Mouse (Mus musculus) frontal cortex, postnatal 14 days (tissue): ENCODE measurements around the gene 6030408B16Rik.

ENCODE experiments used
- DNase-seq, 2 experiments: peaks; one replicate each; pipeline ENCODE4 v3.0.0; 2022; ENCODE audit warnings: low spot score in 2 of 2

The 6030408B16Rik gene

GRCm38 (mm10) chr15:101267053-101268032, 25.7 kb upstream of the 6030408B16Rik start:
- DNase-seq = no peak

DNA sequence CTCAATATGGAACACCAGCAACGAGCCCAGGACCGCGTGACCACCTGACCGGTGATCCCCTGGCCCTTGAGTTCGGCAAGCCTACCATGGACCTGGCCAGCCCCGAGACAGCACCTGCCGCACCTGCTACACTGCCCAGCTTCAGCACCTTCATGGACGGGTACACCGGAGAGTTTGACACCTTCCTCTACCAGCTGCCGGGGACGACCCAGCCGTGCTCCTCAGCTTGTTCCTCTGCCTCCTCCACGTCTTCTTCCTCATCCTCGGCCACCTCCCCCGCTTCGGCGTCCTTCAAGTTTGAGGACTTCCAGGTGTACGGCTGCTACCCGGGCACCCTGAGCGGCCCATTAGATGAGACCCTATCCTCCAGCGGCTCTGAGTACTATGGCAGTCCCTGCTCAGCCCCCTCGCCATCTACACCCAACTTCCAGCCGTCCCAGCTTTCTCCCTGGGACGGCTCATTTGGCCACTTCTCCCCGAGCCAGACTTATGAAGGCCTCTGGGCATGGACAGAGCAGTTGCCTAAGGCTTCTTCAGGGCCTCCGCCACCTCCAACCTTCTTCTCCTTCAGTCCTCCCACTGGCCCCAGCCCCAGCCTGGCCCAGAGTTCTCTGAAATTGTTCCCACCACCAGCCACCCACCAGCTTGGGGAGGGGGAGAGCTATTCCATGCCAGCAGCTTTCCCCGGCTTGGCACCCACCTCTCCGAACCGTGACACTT, 22.8 kb upstream of the 6030408B16Rik start:
- DNase-seq = no peak

- no peak for DNase-seq
These were observed 21.9 kb upstream of the 6030408B16Rik start for GRCm38 (mm10) chr15:101271107-101271506.

DNA sequence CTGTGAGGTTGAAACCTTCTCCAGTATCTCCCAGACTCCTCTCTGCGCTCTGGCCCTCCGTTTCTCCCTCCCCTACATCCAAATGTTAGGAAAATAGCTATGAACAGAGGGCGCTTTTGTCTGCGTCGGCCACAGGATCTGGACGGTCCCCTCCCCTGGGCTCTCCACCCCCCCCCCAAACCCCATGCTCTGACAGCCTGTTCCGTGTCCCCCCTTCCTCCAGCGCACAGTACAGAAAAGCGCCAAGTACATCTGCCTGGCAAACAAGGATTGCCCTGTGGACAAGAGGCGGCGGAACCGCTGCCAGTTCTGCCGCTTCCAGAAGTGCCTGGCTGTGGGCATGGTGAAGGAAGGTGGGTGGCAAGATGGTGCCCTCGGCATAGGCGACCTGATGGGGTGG, 21.5 kb upstream of the 6030408B16Rik start:
- DNase-seq = no peak

GRCm38 (mm10) chr15:101274380-101274779, 18.6 kb upstream of the 6030408B16Rik start:
- DNase-seq = no peak

DNA sequence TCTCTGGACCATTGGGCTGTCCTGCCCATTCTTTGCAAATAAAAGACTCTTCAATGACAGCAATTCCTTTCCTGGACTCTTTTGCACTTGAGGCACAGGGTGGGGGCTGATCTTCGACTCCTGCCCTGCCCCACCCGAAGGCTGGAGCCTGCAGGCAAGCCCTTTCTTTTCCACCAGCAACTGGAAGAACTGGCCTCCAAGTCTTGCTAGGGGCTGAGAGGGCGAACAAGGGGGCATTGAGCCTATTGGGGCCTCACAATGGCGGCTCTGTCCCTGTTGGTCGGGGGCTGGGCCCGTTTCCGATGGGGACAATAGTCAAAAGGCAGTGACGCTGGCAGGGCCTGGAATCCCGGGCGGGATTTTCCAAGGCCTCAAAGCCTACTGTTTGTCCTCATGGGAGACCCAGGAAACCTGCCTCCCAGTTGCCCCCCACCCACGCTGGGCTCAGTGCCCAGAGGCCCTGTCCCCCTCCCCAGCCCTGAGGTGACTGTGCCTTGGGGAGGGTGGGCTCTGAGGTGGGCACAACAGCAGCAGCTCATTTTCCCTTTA, 15.6 kb upstream of the 6030408B16Rik start:
- peak in 1 of 2 experiments; percentile 57 for DNase-seq

GRCm38 (mm10) chr15:101278589-101278988, 14.4 kb upstream of the 6030408B16Rik start:
- DNase-seq = no peak

GRCm38 (mm10) chr15:101279430-101279999, 13.5 kb upstream of the 6030408B16Rik start:
- DNase-seq = no peak

DNA sequence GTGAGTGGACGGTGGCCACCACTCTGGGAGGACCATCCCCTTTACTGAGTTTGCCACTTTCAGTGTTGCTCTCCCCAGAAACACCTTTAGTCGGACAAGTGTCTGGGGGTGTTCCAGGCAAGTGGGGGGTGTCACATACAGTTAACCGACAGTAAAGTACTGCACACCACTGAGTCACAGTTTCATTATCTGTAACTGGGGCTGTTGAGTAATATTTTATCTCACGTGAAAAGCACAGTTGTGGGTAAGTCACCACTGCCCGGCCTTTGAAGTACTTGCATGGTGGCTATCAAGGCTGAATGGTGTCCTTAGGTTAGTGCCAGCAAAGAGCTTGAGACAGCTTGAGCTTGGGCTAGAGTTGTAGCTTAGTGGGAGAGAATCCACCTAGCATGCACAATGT, 10.5 kb upstream of the 6030408B16Rik start:
- DNase-seq = no peak

GRCm38 (mm10) chr15:101283183-101283910, 9.7 kb upstream of the 6030408B16Rik start:
- DNase-seq = peak in 1 of 2 experiments; percentile 56

GRCm38 (mm10) chr15:101283911-101284750, 8.9 kb upstream of the 6030408B16Rik start, which contains the start of gene Atg101:
Gene Atg101, plus strand, starts transcription at chr15:101284272.
- DNase-seq = peak; percentile 83 to 84

DNA sequence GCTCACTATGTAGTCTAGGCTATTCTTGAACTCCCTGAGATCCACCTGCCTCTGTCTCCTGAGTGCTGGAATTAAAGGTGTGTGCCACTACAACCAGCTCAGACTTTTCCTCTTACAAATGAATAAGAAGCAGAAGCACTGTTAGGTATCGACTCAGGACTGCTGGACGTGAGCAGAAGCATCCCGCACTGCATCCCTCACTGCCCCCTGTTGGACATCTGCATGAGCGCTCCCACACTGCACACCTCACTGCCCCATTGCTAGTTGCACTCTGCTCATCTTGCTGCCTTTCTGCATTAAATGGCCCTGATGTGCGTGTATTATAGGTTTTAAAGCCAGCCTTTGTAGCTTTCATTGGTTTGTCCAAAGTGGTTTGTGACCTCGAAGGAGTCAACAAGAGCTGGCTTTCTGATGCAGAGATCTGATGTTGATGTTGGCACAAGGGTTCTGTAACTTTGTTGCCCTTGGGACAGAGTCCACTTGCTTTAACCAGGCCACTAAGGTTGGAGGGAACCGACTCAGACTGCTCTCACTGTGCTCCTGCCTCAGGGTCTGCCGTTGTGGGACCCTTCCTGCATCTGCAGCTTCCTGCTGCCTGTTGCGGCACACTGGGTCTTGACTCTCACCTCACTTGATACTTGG, 6.8 kb upstream of the 6030408B16Rik start:
- no peak for DNase-seq

GRCm38 (mm10) chr15:101287361-101287760, 5.7 kb upstream of the 6030408B16Rik start:
- DNase-seq = no peak

GRCm38 (mm10) chr15:101290354-101290753, 2.7 kb upstream of the 6030408B16Rik start:
- no peak for DNase-seq

GRCm38 (mm10) chr15:101292012-101292411, 1.0 kb upstream of the 6030408B16Rik start:
- DNase-seq = no peak

GRCm38 (mm10) chr15:101294028-101294894, 1.2 kb downstream of the 6030408B16Rik start:
- DNase-seq = no peak

DNA sequence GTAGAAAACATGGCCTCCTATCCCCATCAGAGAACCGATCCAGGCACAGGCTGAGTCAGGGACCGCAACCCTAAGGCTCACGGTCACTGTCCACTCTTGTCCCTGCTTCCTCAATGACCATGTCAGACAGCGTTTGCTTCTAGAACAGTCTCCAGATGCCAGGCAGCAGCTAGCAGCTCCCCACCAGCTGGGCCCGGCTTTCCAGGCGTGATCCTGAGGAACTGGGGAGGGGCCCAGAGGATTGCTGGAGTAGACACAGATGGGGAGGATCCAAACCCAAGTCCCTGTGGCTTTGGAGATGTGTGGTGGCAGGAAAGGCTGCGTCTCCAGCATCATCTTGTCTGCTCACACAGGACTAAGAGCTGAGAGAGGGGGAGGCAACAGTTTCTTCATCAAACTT, 2.1 kb downstream of the 6030408B16Rik start:
- no peak for DNase-seq

DNA sequence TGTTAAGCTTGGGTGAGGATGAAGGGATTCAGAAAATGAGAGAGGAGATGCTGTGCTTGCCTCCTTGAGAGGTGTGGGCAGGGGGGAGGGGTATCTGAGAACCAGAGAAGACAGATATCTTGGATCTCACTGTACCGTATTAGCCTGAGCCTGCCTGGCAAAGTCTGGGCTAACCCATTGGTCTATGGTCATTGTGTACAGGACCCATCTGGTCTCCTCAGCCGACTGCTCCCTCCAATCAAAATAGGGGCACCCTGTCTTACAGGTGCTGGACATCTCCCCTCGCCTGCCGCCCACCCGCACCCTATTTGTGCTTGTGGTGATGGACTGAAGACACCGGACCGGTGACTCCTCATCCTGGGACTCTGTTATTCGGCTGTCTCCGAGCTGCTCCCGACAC, 2.6 kb downstream of the 6030408B16Rik start:
- DNase-seq = no peak

- no peak for DNase-seq
These were observed 3.1 kb downstream of the 6030408B16Rik start for GRCm38 (mm10) chr15:101296091-101296490.
